Comparison of ENCODE assay signal across 19 mouse cellular contexts in the genomic region with DNA sequence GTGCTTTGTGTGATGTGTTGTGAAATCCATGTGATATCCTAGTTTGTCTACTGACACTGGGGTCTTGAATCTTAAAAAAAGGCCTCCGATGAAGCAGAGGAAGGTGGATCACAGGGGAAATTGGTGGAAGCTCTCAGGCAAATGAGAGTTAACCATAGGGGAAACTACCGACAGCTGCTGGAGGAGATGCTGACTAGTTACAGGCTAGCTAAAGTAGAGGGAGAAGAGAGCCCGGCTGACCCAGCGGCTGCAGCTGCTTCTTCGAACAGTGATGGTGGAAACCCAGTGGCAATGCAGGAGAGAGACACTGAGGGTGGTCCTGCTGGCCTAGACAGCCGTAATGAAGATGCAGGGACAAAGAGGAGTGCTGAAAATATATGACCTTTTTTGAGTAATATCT. TPM values are rescaled to one million over a fixed set of nuclear protein-coding genes. Genes with fewer than 3 reads are reported as not detected.
"Had no signal": no experiment of that assay in that cellular context is flagged by ENCODE, and none has a peak within 500 bp of the region (broad histone marks: within the 10 kb centered on the region; RNA-seq: fewer than 3 reads in every experiment).

No protein-coding gene starts in this region.

- H3K27ac ChIP-seq: midbrain, embryonic 10.5 days; midbrain, embryonic 12.5 days; neural tube, embryonic 13.5 days; neural tube, embryonic 15.5 days had no signal

- H3K27me3 ChIP-seq: midbrain, embryonic 12.5 days; neural tube, embryonic 13.5 days; neural tube, embryonic 15.5 days had no signal

- H3K4me1 ChIP-seq: midbrain, embryonic 10.5 days; midbrain, embryonic 12.5 days; neural tube, embryonic 13.5 days; neural tube, embryonic 15.5 days had no signal

- H3K9ac ChIP-seq: lung, embryonic 14.5 days; midbrain, embryonic 12.5 days; neural tube, embryonic 13.5 days; neural tube, embryonic 15.5 days had no signal

- ATAC-seq: midbrain, embryonic 16.5 days had no signal

- DNase-seq: lung, adult 18-20 months; lung, embryonic 14.5 days; lung, postnatal 10 days; lung, postnatal 4 days; retina, postnatal 1 day; right cerebral cortex, adult 18-20 months; right cerebral cortex, postnatal 25 days; right cerebral cortex, postnatal 4 days; spleen, adult 18-20 months; thymus, adult 18-20 months; thymus, postnatal 14 days; thymus, postnatal 36 days had no signal

- H3K9me3 ChIP-seq: midbrain, embryonic 10.5 days; midbrain, embryonic 12.5 days; neural tube, embryonic 13.5 days; neural tube, embryonic 15.5 days had no signal

- H3K4me3 ChIP-seq: midbrain, embryonic 10.5 days; midbrain, embryonic 12.5 days; myocyte; neural tube, embryonic 13.5 days; neural tube, embryonic 15.5 days had no signal

- H3K4me2 ChIP-seq: lung, embryonic 14.5 days; midbrain, embryonic 12.5 days; neural tube, embryonic 13.5 days; neural tube, embryonic 15.5 days had no signal

RNA-seq across cellular contexts. Expression of gene Slc3a1, which starts 14.7 kb away (rescaled TPM):
- polyA plus RNA-seq: lung, embryonic 16.5 days had no signal
